Mouse (Mus musculus): ENCODE results near the gene Ikbip.

Ikbip gene

DNA sequence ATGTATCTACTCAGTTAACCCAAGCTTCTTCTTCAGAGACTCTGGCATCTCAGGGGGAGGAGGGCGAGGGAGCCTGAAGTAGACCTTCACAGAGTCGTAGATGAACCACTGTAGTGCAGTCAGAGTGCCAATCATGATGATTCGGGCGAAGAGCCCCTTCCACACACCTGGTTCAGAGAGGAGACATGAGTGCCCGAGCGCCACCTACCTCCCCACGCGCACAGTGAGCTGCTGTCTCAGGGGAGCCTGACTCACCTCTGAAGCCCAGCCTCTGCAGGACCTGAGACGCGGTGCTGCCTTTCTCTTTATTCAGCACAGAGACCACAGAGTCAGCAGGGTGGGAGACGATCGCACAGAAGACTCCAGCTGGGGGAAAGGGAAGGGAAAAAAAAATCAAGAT, 34.2 kb downstream of the Ikbip start:
- DNase-seq (ENCODE audit: low spot score) = no peak

DNA sequence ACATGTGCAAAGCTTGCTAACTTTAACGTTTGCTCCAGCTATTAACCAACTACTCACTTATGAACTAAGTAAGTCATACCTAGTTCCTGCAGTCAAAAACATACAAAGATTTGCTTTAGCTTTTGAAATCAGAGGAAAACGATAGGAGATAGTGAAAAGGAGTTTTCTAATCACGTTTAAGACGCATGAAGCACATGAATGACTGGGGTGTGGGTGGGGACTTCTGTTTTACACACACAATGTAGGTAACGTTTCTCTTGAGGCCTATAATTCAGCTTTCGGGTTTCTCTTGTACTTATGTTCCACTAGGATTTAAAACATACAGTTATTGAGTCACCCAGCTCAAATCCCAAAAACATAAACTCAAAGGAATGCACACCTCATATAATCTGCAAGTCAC, 39.9 kb downstream of the Ikbip start:
- DNase-seq (ENCODE audit: low spot score) = no peak

DNA sequence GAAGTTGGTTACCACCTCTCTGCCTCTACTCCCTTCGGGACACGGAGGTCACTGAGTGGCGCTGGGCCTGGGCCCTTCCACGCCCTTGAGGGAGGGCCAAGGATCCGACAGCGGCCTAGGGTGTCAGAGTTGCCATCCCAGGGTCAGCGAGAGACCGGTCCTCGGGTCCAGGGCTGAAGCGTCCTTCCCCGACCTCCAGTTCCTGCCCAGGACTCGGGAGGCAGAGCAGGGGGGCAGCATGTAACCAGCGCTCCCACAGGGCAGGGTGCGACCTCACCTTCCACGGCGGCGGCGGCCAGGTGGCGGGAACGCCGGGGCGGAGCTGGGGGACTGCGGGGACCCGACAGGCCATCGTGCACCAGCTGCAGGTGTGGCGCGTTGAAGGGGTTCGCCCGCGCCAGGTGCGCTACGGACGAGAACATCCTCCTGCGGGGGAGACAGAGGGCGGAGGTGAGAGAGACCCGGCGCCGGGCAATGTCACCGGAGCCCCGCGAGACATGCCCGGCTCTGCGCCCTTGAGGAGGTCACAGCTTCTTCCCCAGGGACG, 40.6 kb downstream of the Ikbip start:
- peak; percentile 44 for DNase-seq (ENCODE audit: low spot score)

DNA sequence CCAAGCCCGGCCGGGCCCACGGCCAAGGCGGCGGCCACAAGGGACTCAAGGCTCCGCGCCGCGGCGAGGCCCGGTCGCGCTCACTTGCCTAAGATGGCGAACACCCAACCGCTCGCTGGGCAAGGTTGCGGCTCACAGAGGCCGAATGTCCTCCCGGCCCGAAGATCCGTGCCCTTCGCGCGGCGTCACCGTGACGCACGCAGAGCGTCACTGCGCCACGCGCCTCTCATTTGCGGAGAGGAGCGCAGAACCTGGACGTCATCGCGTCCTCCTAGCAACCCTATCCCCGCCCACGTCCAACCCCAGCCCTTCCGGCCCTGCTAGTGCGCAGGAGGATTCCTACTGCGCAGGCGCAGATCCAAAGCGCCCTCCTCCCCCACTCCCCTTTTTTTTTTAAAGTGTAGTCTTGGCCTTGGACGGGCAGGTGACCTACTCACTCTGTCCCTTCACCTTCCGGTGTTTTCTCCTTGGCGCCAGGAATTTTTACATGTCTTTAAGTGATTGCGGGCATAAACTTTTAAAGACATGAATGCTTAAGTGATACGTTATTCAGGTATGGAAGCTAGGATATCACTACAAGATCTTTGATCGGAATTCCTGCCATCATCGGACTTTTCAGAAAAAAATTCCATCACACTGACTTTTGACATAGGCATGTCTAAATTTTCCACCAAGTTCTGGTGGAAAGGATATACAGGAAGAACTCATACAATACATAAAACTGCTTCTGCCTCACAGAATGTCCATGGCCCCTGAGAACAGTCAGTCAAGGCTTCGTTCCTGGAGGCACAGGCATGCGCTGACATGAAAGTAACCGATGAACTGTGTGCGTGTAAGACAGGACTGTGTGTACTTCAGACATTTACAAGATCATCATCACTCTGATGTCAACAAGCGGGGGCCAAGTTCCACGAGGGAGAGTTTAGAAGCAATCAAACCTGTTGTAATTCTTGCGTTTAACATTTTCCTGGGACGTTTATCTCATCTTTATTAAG, 41.4 kb downstream of the Ikbip start, which contains the start of gene Slc25a3:
Slc25a3 (minus strand) TSS at position 232 of the 995 bp plus-strand sequence.
- peak; percentile 100 for DNase-seq (ENCODE audit: low spot score)

DNA sequence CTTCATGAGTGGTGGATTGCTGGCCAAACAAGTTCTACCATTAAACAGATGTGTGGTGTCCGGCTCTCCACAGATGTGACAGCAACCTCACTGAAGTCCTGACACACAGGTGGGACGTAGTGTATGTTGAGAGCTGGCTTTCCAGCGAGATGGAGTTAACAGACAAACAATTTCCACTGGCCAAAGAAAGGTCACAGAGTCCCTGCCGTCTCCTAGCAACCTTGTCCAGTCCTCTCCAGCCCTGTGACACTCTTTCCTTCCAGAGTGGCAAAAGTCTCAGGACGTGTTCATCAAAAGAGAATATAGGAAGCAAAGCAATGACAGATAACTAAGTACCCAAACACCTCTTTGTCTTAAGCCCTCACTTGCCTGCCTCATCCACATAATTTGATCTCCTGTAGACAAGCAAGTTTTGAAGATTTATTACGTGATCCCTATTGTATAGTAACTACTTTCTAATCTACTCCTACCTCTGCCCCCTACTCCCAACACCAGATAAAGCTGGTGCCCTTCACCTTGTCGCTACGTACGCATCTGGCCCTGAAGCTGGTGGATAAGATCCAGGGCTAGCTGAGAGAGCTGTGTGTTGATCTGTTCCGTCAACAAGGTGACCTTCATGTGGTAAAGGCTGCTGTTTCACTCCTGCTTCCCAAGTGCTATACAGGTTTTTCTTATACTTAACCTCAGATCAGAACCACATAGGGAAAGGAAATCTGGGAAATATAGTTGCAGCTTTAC, 44.0 kb downstream of the Ikbip start:
- DNase-seq (ENCODE audit: low spot score) = no peak

DNA sequence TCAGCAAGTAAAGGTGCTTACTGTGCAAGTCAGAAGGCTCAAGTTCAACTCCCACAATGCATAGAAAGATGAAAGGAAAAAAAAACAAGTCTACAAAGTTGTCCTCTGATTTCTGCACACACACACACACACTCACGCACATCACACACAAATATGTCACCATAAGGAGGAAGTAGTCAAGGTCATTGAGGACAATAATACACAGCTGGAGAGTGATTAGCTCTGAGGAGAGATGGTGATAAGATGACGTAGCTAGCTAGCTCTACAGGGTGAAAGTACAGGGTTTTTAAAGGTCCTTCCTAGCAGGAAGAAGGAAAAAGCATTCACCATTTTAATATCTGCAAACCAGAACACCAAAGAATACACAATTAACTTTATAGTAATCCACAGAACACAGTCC, 44.7 kb downstream of the Ikbip start:
- DNase-seq (ENCODE audit: low spot score) = no peak

DNA sequence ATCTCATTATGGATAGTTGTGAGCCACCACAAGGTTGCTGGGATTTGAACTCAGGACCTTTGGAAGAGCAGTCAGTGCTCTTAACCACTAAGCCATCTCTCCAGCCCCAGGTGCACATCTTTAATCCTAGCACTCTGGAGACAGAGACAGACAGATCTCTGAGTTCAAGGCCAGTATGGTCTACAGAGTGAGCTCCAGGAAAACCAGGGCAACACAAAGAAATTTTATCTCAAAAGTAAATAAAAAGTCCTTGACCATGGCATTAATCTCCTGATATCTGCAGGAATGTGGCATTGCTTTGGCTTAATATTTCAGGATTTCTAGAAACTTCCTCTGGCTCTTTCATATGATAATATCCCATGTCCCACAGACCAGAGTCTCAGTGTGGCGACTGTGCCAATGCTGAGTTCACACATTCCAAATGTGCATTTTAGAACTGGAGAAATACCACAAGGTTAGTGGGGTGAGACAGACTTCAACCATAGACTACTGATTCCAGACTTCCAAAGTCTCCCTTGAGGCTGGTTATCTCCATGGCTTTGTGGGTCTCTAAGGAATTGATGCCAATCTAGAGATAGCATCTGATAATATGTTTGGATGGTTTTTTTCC, 45.9 kb downstream of the Ikbip start:
- no peak for DNase-seq (ENCODE audit: low spot score)

DNA sequence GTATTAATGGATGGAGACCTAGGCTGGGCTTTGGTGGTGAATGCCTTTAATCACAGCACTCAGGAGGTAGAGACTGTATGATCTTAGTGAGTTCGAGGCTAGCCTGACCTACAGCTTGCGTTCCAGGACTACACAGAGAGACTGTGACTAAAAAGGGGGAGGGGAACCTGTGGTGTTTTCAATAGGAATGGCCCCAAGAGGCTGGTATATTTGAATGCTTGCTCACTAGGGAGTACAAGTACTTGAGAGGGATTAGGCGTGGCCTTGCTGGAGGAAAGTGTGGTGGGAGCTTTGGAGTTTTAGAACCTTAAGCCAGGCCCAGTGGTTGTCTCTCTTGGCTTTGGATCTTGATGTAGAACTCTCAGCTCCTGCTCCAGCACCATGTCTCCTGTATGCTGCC, 48.1 kb downstream of the Ikbip start:
- DNase-seq (ENCODE audit: low spot score) = no peak

DNA sequence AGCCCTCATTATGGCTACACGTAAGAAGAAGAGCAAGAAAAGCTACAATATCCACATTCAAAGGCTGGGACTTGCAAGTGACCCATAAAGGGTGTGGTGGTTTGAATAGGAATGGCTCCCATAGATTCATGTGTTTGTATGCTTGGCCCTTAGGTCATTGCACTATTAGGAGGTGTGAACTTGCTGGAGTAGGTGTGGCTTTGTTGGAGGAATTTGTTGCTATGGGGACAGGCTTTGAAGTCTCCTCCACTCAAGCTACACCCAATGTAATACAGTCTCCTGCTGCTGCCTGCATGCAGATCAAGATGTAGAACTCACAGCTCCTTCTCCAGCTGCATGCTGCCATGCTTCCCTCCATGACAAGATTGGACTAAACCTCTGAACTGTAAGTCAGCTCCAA, 48.8 kb downstream of the Ikbip start:
- no peak for DNase-seq (ENCODE audit: low spot score)

DNA sequence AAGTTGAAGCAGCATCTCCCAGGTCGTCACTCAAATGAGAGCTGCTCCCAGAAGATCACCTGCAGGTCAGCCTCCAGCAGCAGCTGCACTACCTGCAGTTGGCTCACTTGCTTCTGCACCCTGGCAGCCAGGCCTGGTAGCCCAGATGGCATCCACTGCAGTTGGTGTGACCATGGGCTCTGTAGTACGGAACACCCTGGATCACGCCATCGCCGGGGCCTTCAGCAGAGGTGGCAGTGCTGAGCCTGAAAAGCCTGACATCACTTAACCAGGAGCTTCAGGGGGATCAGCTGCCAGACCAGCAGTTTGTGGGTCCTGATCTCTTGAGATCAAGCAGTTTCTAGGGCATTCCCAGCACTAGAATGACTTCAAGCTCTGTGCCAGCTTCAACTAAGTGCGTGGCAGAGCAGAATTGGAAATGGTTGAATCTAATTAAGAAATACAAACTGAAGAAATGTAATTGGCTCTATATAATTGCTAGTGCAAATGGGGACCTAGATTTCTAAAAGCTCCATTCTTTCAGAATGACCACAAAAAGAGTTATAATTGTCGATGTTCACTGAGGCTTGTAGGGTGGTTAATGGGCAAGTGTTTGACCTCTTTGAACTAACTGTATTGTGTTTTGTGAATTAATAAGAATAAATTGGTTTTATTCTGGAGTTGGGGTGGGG, 52.7 kb downstream of the Ikbip start:
- DNase-seq (ENCODE audit: low spot score) = no peak

DNA sequence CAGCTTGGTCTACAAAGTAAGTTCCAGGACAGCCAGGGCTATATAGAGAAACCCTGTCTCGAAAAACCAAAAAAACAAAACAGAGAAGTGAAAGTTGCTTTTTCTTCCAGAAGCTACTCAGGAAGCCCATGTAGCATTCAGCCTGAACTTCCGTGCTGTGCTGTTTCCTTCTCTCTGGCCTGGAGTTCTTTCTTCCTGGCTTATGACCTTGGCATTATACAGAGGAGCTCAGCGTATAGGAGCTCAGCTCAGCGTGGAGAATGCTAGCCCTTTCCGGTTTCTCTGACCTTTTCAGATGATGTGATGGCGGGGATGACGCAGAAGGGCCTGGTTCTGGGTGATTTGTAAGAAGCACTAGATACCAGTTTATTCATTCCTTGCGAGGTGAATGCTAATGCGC, 54.7 kb downstream of the Ikbip start:
- DNase-seq (ENCODE audit: low spot score) = no peak

DNA sequence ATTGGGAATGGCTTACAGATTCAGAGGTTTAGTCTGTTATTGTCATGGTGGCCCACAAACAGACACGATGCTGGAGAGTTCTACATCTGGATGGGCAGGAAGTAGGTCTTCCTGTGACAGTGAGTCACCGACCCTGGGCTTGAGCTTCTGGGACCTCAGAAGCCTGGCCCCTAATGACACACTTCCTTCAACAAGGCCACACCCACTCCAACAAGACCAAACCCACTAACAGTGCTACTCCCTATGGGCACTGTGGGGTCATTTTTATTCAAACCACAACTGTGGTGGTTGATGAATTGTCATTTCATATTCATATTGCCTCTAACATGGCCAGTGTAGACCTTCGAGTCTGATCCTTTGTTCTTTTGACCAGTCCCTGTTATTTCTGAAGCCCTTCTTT, 55.6 kb downstream of the Ikbip start:
- no peak for DNase-seq (ENCODE audit: low spot score)

DNA sequence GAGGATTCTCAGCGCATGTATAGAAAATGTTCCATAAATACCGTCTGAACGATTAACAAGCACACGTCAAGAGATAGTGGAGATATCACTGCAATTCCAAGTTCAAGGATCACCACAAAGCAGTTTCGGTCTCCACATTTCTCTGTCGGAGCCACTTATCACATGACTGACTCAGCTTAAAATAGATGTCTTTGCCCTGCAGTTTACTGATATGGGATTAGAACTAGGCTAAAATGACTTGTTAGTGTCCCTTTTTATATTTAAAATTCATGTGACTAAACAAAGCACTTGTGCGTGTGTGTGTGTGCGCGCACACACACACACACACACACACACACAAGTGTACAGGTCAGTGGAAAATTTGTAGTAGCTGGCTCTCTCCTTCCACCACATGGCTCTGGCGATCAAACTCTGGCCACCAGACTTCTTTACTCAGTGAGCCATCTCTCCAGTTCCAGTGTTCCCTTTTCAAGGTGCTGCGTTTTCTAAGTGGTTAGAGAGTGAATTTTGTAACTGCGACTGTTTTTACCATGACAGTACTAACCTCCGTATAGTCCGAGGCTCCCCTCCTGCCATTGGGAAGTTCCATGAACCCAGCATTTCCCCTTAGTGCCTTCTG, 56.5 kb downstream of the Ikbip start:
- no peak for DNase-seq (ENCODE audit: low spot score)

DNA sequence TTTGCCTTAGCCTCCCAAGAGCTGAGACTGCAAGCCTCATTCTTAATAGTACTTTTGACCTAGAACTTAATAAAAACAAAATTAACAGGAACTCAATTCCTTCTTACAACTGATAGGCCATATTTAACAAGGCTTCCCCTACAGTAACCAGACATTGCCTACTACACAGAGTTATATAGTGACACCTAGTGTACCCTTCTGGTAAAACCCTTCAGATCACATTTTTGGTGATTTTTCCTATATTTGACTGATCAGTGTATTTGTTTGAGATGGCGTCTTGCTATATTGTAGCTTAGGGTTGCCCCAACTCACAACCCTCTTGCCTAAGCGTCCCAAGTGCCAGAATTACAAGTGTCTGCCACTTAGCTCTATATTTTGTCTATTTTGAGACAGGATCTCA, 58.8 kb downstream of the Ikbip start:
- DNase-seq (ENCODE audit: low spot score) = peak; percentile 57

DNA sequence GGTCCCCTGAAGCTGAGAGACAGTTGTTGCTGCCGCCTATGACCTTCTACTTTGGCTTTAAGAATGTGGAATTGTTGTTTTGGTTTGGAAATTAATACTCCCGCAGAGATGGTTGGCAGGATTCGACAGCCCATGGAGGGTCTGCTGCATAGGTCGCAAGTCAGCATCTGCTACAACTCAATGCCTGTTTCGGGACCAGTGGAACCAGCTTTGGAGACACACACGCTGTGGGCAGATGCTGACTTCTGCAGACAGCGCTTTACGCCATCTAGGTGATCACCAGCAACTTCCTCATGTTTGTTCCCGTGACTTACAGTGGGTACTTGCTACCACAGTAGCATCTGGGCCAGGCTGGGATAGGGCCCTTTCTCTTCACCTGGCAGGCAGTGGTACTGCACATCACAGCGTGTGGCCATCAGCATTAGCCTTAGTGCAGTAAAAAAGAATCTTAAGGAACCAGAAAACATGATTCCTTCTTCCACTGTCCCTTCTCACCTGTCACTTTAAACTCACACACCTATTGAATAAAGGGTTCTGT, 60.0 kb downstream of the Ikbip start:
- no peak for DNase-seq (ENCODE audit: low spot score)

DNA sequence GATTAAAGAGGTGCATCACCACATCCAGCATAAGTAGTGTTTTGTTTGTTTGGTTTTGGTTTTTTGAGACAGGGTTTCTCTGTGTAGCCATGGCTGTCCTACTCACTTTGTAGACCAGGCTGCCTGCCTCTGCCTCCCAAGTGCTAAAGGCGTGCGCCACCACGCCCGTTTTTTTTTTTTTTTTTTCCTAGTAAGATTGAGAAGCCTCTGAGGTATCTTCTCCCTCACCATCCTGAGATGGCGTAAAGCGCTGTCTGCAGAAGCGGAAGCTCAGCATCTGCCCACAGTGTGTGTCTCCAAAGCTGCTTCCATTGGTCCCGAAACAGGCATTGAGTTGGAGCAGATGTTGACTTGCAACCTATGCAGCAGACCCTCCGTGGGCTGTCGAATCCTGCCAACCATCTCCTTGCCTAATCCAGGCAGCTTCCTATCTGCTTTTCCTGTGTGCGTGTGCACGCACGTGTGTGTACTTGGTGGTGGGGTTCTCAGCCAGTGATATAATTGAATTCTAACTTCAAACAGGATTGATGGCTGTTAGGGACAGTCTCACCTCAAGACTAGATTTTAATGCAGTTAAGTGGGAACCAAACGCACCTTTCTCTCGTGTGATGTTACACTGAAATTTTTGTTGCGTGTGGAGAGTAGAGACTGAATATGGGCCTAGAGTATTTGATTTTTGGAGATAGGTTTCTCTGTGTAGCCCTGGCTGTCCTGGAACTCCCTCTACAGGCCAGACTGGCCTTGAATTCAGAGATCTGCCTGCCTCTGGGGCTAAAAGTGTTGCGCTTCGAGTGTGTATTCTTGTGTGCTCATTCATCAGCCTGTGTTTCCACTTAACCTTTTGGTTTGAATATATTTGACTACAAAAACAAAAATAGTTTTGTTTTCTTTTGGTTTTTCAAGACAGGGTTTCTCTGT, 60.8 kb downstream of the Ikbip start:
- no peak for DNase-seq (ENCODE audit: low spot score)

DNA sequence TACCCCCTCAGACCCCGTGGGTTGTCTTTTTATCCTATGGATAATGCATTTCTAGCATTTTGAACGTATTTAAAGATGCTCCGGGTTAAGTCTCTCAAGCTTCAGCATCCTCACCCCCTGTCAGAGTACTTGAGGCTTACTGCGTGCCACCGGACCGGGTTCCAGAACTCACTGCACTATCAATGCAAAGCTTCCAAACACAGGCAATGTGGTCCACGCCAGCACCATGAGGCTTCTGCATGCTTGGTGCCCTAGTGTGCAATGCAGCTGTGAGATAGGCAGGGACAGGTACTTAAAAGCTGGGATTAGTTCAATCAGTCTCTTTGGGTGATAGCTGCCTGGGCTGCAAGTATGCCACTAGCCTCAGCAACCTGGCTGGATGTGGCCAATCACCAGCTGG, 62.7 kb downstream of the Ikbip start:
- DNase-seq (ENCODE audit: low spot score) = no peak

All from embryo, embryonic 10 days (tissue).